Mouse (Mus musculus) monocyte, adult 2 months (primary cell): ENCODE results near the gene Pfdn6.
"Not testable (repeated sequence)": the region's sequence is repeated elsewhere in the genome, so short reads cannot be mapped to it uniquely, and the experiment has no call there.

Experiments
- DNase-seq, 2 experiments: peaks; one replicate each; pipeline ENCODE4 v3.0.0; 2022; ENCODE audit warnings: low spot score in 2 of 2, low read depth in 1 of 2

The Pfdn6 gene

GRCm38 (mm10) chr17:33916847-33917655, 23.1 kb downstream of the Pfdn6 start:
- DNase-seq: no peak

GRCm38 (mm10) chr17:33916294-33916693, 23.8 kb downstream of the Pfdn6 start:
- no peak for DNase-seq

GRCm38 (mm10) chr17:33915671-33916250, 24.4 kb downstream of the Pfdn6 start, which contains the start of the genes Tapbp and Zbtb22:
Gene Tapbp, plus strand, starts transcription at chr17:33915899.
Gene Zbtb22, plus strand, starts transcription at chr17:33915904.
- DNase-seq: peak; percentile 89 to 94

GRCm38 (mm10) chr17:33914969-33915391, 25.2 kb downstream of the Pfdn6 start:
- DNase-seq: no peak

- no peak for DNase-seq
These were observed 26.2 kb downstream of the Pfdn6 start for GRCm38 (mm10) chr17:33913905-33914304.

GRCm38 (mm10) chr17:33913264-33913663, 26.9 kb downstream of the Pfdn6 start:
- DNase-seq: no peak

GRCm38 (mm10) chr17:33911813-33912414, 28.2 kb downstream of the Pfdn6 start:
- no peak for DNase-seq

GRCm38 (mm10) chr17:33911052-33911812, 28.9 kb downstream of the Pfdn6 start:
- no peak for DNase-seq

GRCm38 (mm10) chr17:33910346-33911051, 29.6 kb downstream of the Pfdn6 start:
- DNase-seq: no peak

- peak in 1 of 2 experiments; percentile 53 for DNase-seq
These were observed 30.3 kb downstream of the Pfdn6 start for GRCm38 (mm10) chr17:33909869-33910250.

GRCm38 (mm10) chr17:33909077-33909868, 30.9 kb downstream of the Pfdn6 start, which contains the start of gene Daxx:
Gene Daxx, plus strand, starts transcription at chr17:33909414.
- DNase-seq: peak; percentile 92 to 96

GRCm38 (mm10) chr17:33908331-33909076, 31.6 kb downstream of the Pfdn6 start:
- no peak for DNase-seq

GRCm38 (mm10) chr17:33904835-33905234, 35.3 kb downstream of the Pfdn6 start, which contains the start of gene Platr17:
Gene Platr17, plus strand, starts transcription at chr17:33905135.
- DNase-seq: not testable (repeated sequence)

- not testable (repeated sequence) for DNase-seq
These were observed 36.1 kb downstream of the Pfdn6 start for GRCm38 (mm10) chr17:33903911-33904651.

- DNase-seq: no peak
These were observed 37.7 kb downstream of the Pfdn6 start for GRCm38 (mm10) chr17:33902491-33902890.

- DNase-seq: no peak
These were observed 38.1 kb downstream of the Pfdn6 start for GRCm38 (mm10) chr17:33902079-33902478.

GRCm38 (mm10) chr17:33901653-33902052, 38.5 kb downstream of the Pfdn6 start:
- no peak for DNase-seq

- no peak for DNase-seq
These were observed 39.2 kb downstream of the Pfdn6 start for GRCm38 (mm10) chr17:33900989-33901314.
